Comparison of ENCODE assay signal across 8 mouse cellular contexts in the genomic region with DNA sequence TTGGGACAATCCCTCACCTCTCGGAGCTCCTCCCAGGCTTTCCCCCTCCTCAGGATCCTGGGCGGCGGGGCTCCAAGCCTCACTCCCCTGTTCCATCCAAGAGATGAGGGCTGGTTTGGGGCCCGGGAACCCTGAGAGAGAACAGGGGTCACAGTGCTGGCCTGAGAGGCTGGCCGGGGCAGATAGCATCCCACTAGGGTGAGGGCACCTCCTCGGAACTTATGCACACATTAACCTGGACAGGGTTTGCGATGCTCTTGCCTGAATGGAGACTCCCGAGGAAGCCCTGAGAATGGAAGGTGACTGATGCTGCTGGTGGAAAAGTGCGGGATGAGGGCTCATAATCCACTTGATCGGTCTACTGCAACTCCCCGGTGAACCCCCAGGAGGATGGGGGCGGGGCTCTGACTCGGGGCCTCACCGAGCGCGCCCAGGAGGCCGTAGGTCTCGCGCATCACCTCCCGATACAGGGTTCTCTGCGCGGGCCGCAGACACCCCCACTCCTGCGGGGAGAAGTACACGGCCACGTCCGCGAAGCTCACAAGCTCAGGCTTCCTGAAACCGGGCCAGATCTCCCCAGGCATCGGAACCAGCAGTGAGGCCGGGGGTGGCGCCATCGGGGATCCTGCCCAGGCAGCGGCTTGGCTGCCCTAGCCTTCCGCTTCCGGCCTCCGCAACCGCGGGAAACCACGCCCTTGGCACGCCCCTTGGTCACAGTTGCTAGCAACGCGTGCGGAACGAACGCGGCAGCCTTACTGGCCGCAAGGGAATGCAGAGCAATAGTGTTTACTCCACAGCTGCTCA. TPM values are rescaled to one million over a fixed set of nuclear protein-coding genes. Genes with fewer than 3 reads are reported as not detected.
DNase-seq lines count a peak whose midpoint lies in the region; ATAC-seq and TF ChIP-seq lines count a peak whose summit lies in the region.

Gene Zfp688 (minus strand): TSS at position 681 of the 804 bp plus-strand sequence.

- H3K79me3 ChIP-seq in C2C12 (ENCODE audit: low read depth), result no peaks in the 10 kb centered on the region

- peak; percentile 81; the same call in 1 of the 2 replicates for TF ChIP-seq POLR2A in brain, embryonic 14.5 days (IDR thresholded peaks at IDR 0.05; ENCODE audit: borderline replicate concordance, extremely low read depth, insufficient read depth, insufficient read length, poor library complexity, severe bottlenecking)
- TF ChIP-seq POLR2A in liver, adult 2 months (IDR thresholded peaks at IDR 0.05; ENCODE audit: extremely low read depth, insufficient read depth, low read length), result peak; percentile 44; the same call in 1 of the 2 replicates
- peak; percentile 89 for TF ChIP-seq POLR2A in myocyte (IDR thresholded peaks at IDR 0.05; ENCODE audit: insufficient read length, low read depth)

- under 1% methylated on average over 48 of the region's 48 CpGs for WGBS in heart, embryonic 11.5 days (ENCODE audit: insufficient replicate concordance)
- under 1% methylated on average over 48 of the region's 48 CpGs for WGBS in kidney, embryonic 16.5 days
- 2% methylated on average over 48 of the region's 48 CpGs for WGBS in liver, adult 2 months

- DNase-seq in brain, embryonic 14.5 days (ENCODE audit: low read depth), result peak; percentile 95
- DNase-seq in liver, adult 2 months (ENCODE audit: extremely low read depth, low read depth, low spot score), result peak; percentile 79
- peak; percentile 96 for DNase-seq in splenic B cell, adult 2 months (ENCODE audit: low read depth, low spot score)

- H3K4me2 ChIP-seq in heart, embryonic 11.5 days, result peak within 1 kb of the TSS; percentile 83
- peak within 1 kb of the TSS; percentile 83 for H3K4me2 ChIP-seq in kidney, embryonic 16.5 days (replicated peaks; ENCODE audit: low read depth, low read length)
- peak within 1 kb of the TSS; percentile 94 for H3K4me2 ChIP-seq in myocyte (ENCODE audit: low read depth)

- H3K4me3 ChIP-seq in C2C12 (ENCODE audit: insufficient read depth, poor library complexity, severe bottlenecking) (peak within 1 kb of the TSS; percentile 57), myocyte (peak within 1 kb of the TSS; percentile 67)
- H3K4me3 ChIP-seq in erythroblast, embryonic 14.5 days (replicated peaks), result peak within 1 kb of the TSS; percentile 93
- peak within 1 kb of the TSS; percentile 74 for H3K4me3 ChIP-seq in heart, embryonic 11.5 days (ENCODE audit: low read depth, low read length)
- H3K4me3 ChIP-seq in kidney, embryonic 16.5 days (ENCODE audit: low read length), result peak within 1 kb of the TSS; percentile 85
- peak within 1 kb of the TSS; percentile 77 for H3K4me3 ChIP-seq in liver, adult 2 months (ENCODE audit: insufficient read depth, low read depth, low read length)

- H3K79me2 ChIP-seq in C2C12 (ENCODE audit: control insufficient read depth, insufficient read depth) (no peaks in the 10 kb centered on the region), myocyte (ENCODE audit: control insufficient read depth, insufficient read depth) (peaks cover 7% of the 10 kb centered on the region)
- H3K79me2 ChIP-seq in liver, adult 2 months (ENCODE audit: control insufficient read depth, insufficient read depth, low read length), result peaks cover 3% of the 10 kb centered on the region; the same call in 1 of the 2 replicates

- ATAC-seq in heart, embryonic 11.5 days (replicated peaks; ENCODE audit: insufficient number of reproducible peaks, low FRiP score, low TSS enrichment), result peak; percentile 83
- ATAC-seq in kidney, embryonic 16.5 days (ENCODE audit: low FRiP score, low TSS enrichment), result peak; percentile 97

- H3K9ac ChIP-seq in heart, embryonic 11.5 days (ENCODE audit: low read depth, low read length), result peak within 1 kb of the TSS; percentile 80
- H3K9ac ChIP-seq in kidney, embryonic 16.5 days (replicated peaks; ENCODE audit: low read length), result peak within 1 kb of the TSS; percentile 90
- peak within 1 kb of the TSS; percentile 79 for H3K9ac ChIP-seq in liver, adult 2 months (ENCODE audit: low read depth, low read length)

- no peaks in the 10 kb centered on the region for H3K27me3 ChIP-seq in C2C12 (ENCODE audit: control insufficient read depth, insufficient read depth, insufficient read length)
- H3K27me3 ChIP-seq in erythroblast, embryonic 14.5 days (ENCODE audit: control insufficient read depth), result peaks cover 11% of the 10 kb centered on the region
- H3K27me3 ChIP-seq in heart, embryonic 11.5 days (ENCODE audit: control insufficient read depth, insufficient read depth, low read length), result peaks cover 10% of the 10 kb centered on the region
- H3K27me3 ChIP-seq in kidney, embryonic 16.5 days (ENCODE audit: insufficient read depth, low read length), result peaks cover 6% of the 10 kb centered on the region; the same call in 1 of the 2 replicates
- H3K27me3 ChIP-seq in liver, adult 2 months (ENCODE audit: control insufficient read depth, insufficient read depth, low read length), result no peaks in the 10 kb centered on the region
- H3K27me3 ChIP-seq in myocyte (ENCODE audit: control insufficient read depth, insufficient read depth, insufficient read length), result peaks cover 5% of the 10 kb centered on the region
- no peaks in the 10 kb centered on the region for H3K27me3 ChIP-seq in splenic B cell, adult 2 months (ENCODE audit: control insufficient read depth, insufficient read depth, low read length, poor library complexity, severe bottlenecking)

- TF ChIP-seq CTCF in C2C12 (IDR thresholded peaks at IDR 0.05; ENCODE audit: control insufficient read depth, insufficient read depth, insufficient read length), result peak; percentile 14
- peak; percentile 9; the same call in 1 of the 2 replicates for TF ChIP-seq CTCF in brain, embryonic 14.5 days (IDR thresholded peaks at IDR 0.05; ENCODE audit: borderline replicate concordance, extremely low read depth, insufficient read depth, insufficient read length)
- no peak; the same call in 1 of the 2 replicates for TF ChIP-seq CTCF in liver, adult 2 months (IDR thresholded peaks at IDR 0.05; ENCODE audit: low read depth, low read length)

- no peaks in the 10 kb centered on the region for H3K9me3 ChIP-seq in erythroblast, embryonic 14.5 days (ENCODE audit: control insufficient read depth, low read length)
- no peaks in the 10 kb centered on the region for H3K9me3 ChIP-seq in heart, embryonic 11.5 days (replicated peaks; ENCODE audit: control insufficient read depth, low read length)
- H3K9me3 ChIP-seq in kidney, embryonic 16.5 days (ENCODE audit: low read length), result no peaks in the 10 kb centered on the region

- no peaks in the 10 kb centered on the region for H3K36me3 ChIP-seq in C2C12 (ENCODE audit: control insufficient read depth, insufficient read depth)
- H3K36me3 ChIP-seq in erythroblast, embryonic 14.5 days (ENCODE audit: control insufficient read depth), result peaks cover 32% of the 10 kb centered on the region
- no peaks in the 10 kb centered on the region for H3K36me3 ChIP-seq in heart, embryonic 11.5 days (ENCODE audit: control insufficient read depth, insufficient read depth, low read length)
- 0 out of 2 replicates have a peak, but pooled peaks cover 4% of the 10 kb centered on the region for H3K36me3 ChIP-seq in kidney, embryonic 16.5 days (ENCODE audit: insufficient read depth, low read length)
- H3K36me3 ChIP-seq in liver, adult 2 months (ENCODE audit: control insufficient read depth, insufficient read depth, low read length), result peaks cover 5% of the 10 kb centered on the region; the same call in 1 of the 2 replicates
- H3K36me3 ChIP-seq in myocyte (ENCODE audit: control insufficient read depth, insufficient read depth), result no peaks in the 10 kb centered on the region
- H3K36me3 ChIP-seq in splenic B cell, adult 2 months (ENCODE audit: control insufficient read depth, insufficient read depth, low read length, poor library complexity, severe bottlenecking), result no peaks in the 10 kb centered on the region; the same call in 1 of the 2 replicates

- H3ac ChIP-seq in C2C12 (ENCODE audit: control insufficient read depth, insufficient read length, low read depth) (peak within 1 kb of the TSS; percentile 81), myocyte (ENCODE audit: control insufficient read depth, insufficient read length) (peak within 1 kb of the TSS; percentile 18)

- peaks cover 35% of the 10 kb centered on the region for H3K4me1 ChIP-seq in erythroblast, embryonic 14.5 days (ENCODE audit: control insufficient read depth)
- peaks cover 8% of the 10 kb centered on the region for H3K4me1 ChIP-seq in heart, embryonic 11.5 days (ENCODE audit: control insufficient read depth, insufficient read depth, low read length)
- peaks cover 9% of the 10 kb centered on the region for H3K4me1 ChIP-seq in kidney, embryonic 16.5 days (ENCODE audit: insufficient read depth, low read length)
- 0 out of 2 replicates have a peak, but pooled peaks cover 2% of the 10 kb centered on the region for H3K4me1 ChIP-seq in liver, adult 2 months (ENCODE audit: control insufficient read depth, insufficient read depth, low read length)

- peak within 1 kb of the TSS; percentile 57 for H3K27ac ChIP-seq in heart, embryonic 11.5 days (ENCODE audit: low read depth, low read length)
- H3K27ac ChIP-seq in kidney, embryonic 16.5 days (ENCODE audit: low read length), result 0 out of 2 replicates have a peak within 1 kb of the TSS, but pooled peaks have one; percentile 48
- peak within 1 kb of the TSS; percentile 38 for H3K27ac ChIP-seq in liver, adult 2 months (replicated peaks; ENCODE audit: insufficient read depth, low read depth, low read length)

TF ChIP-seq in C2C12, 6 proteins besides CTCF, POLR2A, EP300 and RAD21:
- TF ChIP-seq CEBPB (IDR thresholded peaks at IDR 0.05; ENCODE audit: low read depth) (no peak), MYOD1 (IDR thresholded peaks at IDR 0.05; ENCODE audit: control insufficient read depth, insufficient read length, low read depth) (no peak), FOSL1 (IDR thresholded peaks at IDR 0.05; ENCODE audit: insufficient read depth, low read length, poor library complexity, severe bottlenecking) (no peak), USF1 (IDR thresholded peaks at IDR 0.05; ENCODE audit: low read depth) (no peak)
TF ChIP-seq in C2C12: peak in this region for 0.

TF ChIP-seq in myocyte, 11 proteins besides CTCF, POLR2A, EP300 and RAD21 (continues in another document):
- TF ChIP-seq MYOD1 (IDR thresholded peaks at IDR 0.05; ENCODE audit: control insufficient read depth in 1 of 3, insufficient read length in 2 of 3, low read depth in 2 of 3) (peak in 1 of 3 experiments; percentile 45), TCF3 (IDR thresholded peaks at IDR 0.05; ENCODE audit: insufficient read length, low read depth) (no peak), TCF12 (IDR thresholded peaks at IDR 0.05; ENCODE audit: insufficient read depth, poor library complexity, severe bottlenecking) (no peak), CEBPB (IDR thresholded peaks at IDR 0.05; ENCODE audit: insufficient read depth, poor library complexity, severe bottlenecking) (no peak)

RNA-seq across cellular contexts. Expression of gene Zfp688, which starts in this region (rescaled TPM):
- polyA plus RNA-seq in C2C12 (2012; fragmentation: generic; extraction: Trizol) (8.2 TPM), myocyte (2012; fragmentation: generic; extraction: Trizol) (11.6 TPM)
- polyA plus RNA-seq in brain, embryonic 14.5 days (2012; rRNA removed), result 21.0 and 28.2 TPM in 2 replicates
- polyA plus RNA-seq in erythroblast, embryonic 14.5 days (2012), result 2.3 and 2.4 TPM in 2 replicates
- 14.7 and 23.5 TPM in 2 replicates for polyA plus RNA-seq in heart, embryonic 11.5 days (2014; fragmentation: Nextera tagmentation; extraction: Ambion mirVana)
- 28.1 and 32.0 TPM in 2 replicates for polyA plus RNA-seq in kidney, embryonic 16.5 days (2015; fragmentation: Nextera tagmentation; extraction: Ambion mirVana)
- total RNA-seq in liver, adult 2 months (2014; rRNA removed), result 2.9 and 3.0 TPM in 2 replicates
- 8.5 and 9.4 TPM in 2 replicates for polyA plus RNA-seq in liver, adult 2 months (2012; rRNA removed)

Comparison
In these comparisons a context has a peak if more than half of its experiments do, and no peak if none do; other contexts are left out.
1. Peak in every context shown above with its lines: DNase-seq, ATAC-seq, H3K4me3 ChIP-seq and H3K27ac ChIP-seq.